Mouse (Mus musculus) lung, adult 2 months (tissue): ENCODE measurements around the gene Mrpl17.

Source experiments
- CTCF ChIP-seq: fragments of 200-500 bp; IDR thresholded peaks from 2 replicates; pipeline ENCODE4 v1.5.1; 2011; ENCODE audit warnings: mild to moderate bottlenecking, low read length, control low read depth; ENCODE audit not compliant: insufficient read depth
- POLR2A ChIP-seq: fragments of 200-500 bp; IDR thresholded peaks from 2 replicates; pipeline ENCODE4 v1.6.1; 2011; ENCODE audit warnings: low read depth, mild to moderate bottlenecking, control low read depth, low read length, borderline replicate concordance; ENCODE audit errors: extremely low read depth

- TF ChIP-seq CTCF (no peak), POLR2A (no peak)
These were observed 33.6 kb downstream of the Mrpl17 start for GRCm38 (mm10) chr7:105777316-105777715.
